Mouse (Mus musculus): Measurements from ENCODE around the gene Map4k3. TPM values are rescaled to one million over a fixed set of nuclear protein-coding genes. Genes with fewer than 3 reads are reported as not detected.

Gene Map4k3
- total and polyA plus RNA-seq, 2 experiments = 5.6 to 23.6 TPM

GRCm38 (mm10) chr17:80635794-80636193 is 92.5 kb downstream of the Map4k3 start:
- Histone ChIP-seq H3K9ac (ENCODE audit: low read depth, low read length) (no peak overlapping the region), H3K27me3 (ENCODE audit: control insufficient read depth, insufficient read depth, low read length) (no peaks in the 10 kb centered on the region), H3K27ac (replicated peaks; ENCODE audit: insufficient read depth, low read depth, low read length) (no peak overlapping the region), H3K4me3 (ENCODE audit: insufficient read depth, low read depth, low read length) (no peak overlapping the region), H3K79me2 (ENCODE audit: control insufficient read depth, insufficient read depth, low read length) (no peaks in the 10 kb centered on the region), H3K36me3 (ENCODE audit: control insufficient read depth, insufficient read depth, low read length) (peaks cover 33% of the 10 kb centered on the region), H3K4me1 (ENCODE audit: control insufficient read depth, insufficient read depth, low read length) (no peaks in the 10 kb centered on the region)
- 77% methylated on average over 1 of the region's 1 CpGs for WGBS
- no peak for DNase-seq (ENCODE audit: extremely low read depth, low read depth, low spot score)
- TF ChIP-seq POLR2A (IDR thresholded peaks at IDR 0.05; ENCODE audit: extremely low read depth, insufficient read depth, low read length) (no peak), CTCF (IDR thresholded peaks at IDR 0.05; ENCODE audit: low read depth, low read length) (no peak)

GRCm38 (mm10) chr17:80632846-80633245 is 95.4 kb downstream of the Map4k3 start:
- 97% methylated on average over 5 of the region's 5 CpGs for WGBS
- DNase-seq (ENCODE audit: extremely low read depth, low read depth, low spot score) = no peak
- Histone ChIP-seq H3K27ac (replicated peaks; ENCODE audit: insufficient read depth, low read depth, low read length) (no peak overlapping the region), H3K36me3 (ENCODE audit: control insufficient read depth, insufficient read depth, low read length) (peaks cover 36% of the 10 kb centered on the region), H3K79me2 (ENCODE audit: control insufficient read depth, insufficient read depth, low read length) (no peaks in the 10 kb centered on the region), H3K4me3 (ENCODE audit: insufficient read depth, low read depth, low read length) (no peak overlapping the region), H3K4me1 (ENCODE audit: control insufficient read depth, insufficient read depth, low read length) (no peaks in the 10 kb centered on the region), H3K27me3 (ENCODE audit: control insufficient read depth, insufficient read depth, low read length) (no peaks in the 10 kb centered on the region), H3K9ac (ENCODE audit: low read depth, low read length) (no peak overlapping the region)
- TF ChIP-seq CTCF (IDR thresholded peaks at IDR 0.05; ENCODE audit: low read depth, low read length) (no peak), POLR2A (IDR thresholded peaks at IDR 0.05; ENCODE audit: extremely low read depth, insufficient read depth, low read length) (no peak)

- Histone ChIP-seq H3K79me2 (ENCODE audit: control insufficient read depth, insufficient read depth, low read length) (no peaks in the 10 kb centered on the region), H3K27me3 (ENCODE audit: control insufficient read depth, insufficient read depth, low read length) (no peaks in the 10 kb centered on the region), H3K27ac (replicated peaks; ENCODE audit: insufficient read depth, low read depth, low read length) (no peak overlapping the region), H3K9ac (ENCODE audit: low read depth, low read length) (no peak overlapping the region), H3K4me3 (ENCODE audit: insufficient read depth, low read depth, low read length) (no peak overlapping the region), H3K36me3 (ENCODE audit: control insufficient read depth, insufficient read depth, low read length) (peaks cover 36% of the 10 kb centered on the region), H3K4me1 (ENCODE audit: control insufficient read depth, insufficient read depth, low read length) (no peaks in the 10 kb centered on the region)
- WGBS = 100% methylated on average over 4 of the region's 4 CpGs
- no peak for TF ChIP-seq CTCF (IDR thresholded peaks at IDR 0.05; ENCODE audit: low read depth, low read length)
- TF ChIP-seq POLR2A (IDR thresholded peaks at IDR 0.05; ENCODE audit: extremely low read depth, insufficient read depth, low read length) = no peak
- no peak for DNase-seq (ENCODE audit: extremely low read depth, low read depth, low spot score)
These were observed 95.9 kb downstream of the Map4k3 start for GRCm38 (mm10) chr17:80632354-80632753.

GRCm38 (mm10) chr17:80631028-80631427 is 97.3 kb downstream of the Map4k3 start:
- TF ChIP-seq POLR2A (IDR thresholded peaks at IDR 0.05; ENCODE audit: extremely low read depth, insufficient read depth, low read length) = no peak
- no peak for TF ChIP-seq CTCF (IDR thresholded peaks at IDR 0.05; ENCODE audit: low read depth, low read length)
- Histone ChIP-seq H3K9ac (ENCODE audit: low read depth, low read length) (no peak overlapping the region), H3K27me3 (ENCODE audit: control insufficient read depth, insufficient read depth, low read length) (no peaks in the 10 kb centered on the region), H3K4me1 (ENCODE audit: control insufficient read depth, insufficient read depth, low read length) (no peaks in the 10 kb centered on the region), H3K27ac (replicated peaks; ENCODE audit: insufficient read depth, low read depth, low read length) (no peak overlapping the region), H3K79me2 (ENCODE audit: control insufficient read depth, insufficient read depth, low read length) (no peaks in the 10 kb centered on the region), H3K4me3 (ENCODE audit: insufficient read depth, low read depth, low read length) (no peak overlapping the region), H3K36me3 (ENCODE audit: control insufficient read depth, insufficient read depth, low read length) (peaks cover 35% of the 10 kb centered on the region)
- WGBS = 94% methylated on average over 3 of the region's 3 CpGs
- no peak for DNase-seq (ENCODE audit: extremely low read depth, low read depth, low spot score)

GRCm38 (mm10) chr17:80624979-80625378 is 103.3 kb downstream of the Map4k3 start:
- Histone ChIP-seq H3K27ac (replicated peaks; ENCODE audit: insufficient read depth, low read depth, low read length) (peak overlapping the region; percentile 51), H3K4me3 (ENCODE audit: insufficient read depth, low read depth, low read length) (no peak overlapping the region), H3K36me3 (ENCODE audit: control insufficient read depth, insufficient read depth, low read length) (peaks cover 12% of the 10 kb centered on the region), H3K9ac (ENCODE audit: low read depth, low read length) (no peak overlapping the region), H3K27me3 (ENCODE audit: control insufficient read depth, insufficient read depth, low read length) (no peaks in the 10 kb centered on the region), H3K79me2 (ENCODE audit: control insufficient read depth, insufficient read depth, low read length) (no peaks in the 10 kb centered on the region), H3K4me1 (ENCODE audit: control insufficient read depth, insufficient read depth, low read length) (peaks cover 8% of the 10 kb centered on the region)
- peak; percentile 83 for DNase-seq (ENCODE audit: extremely low read depth, low read depth, low spot score)
- TF ChIP-seq POLR2A (IDR thresholded peaks at IDR 0.05; ENCODE audit: extremely low read depth, insufficient read depth, low read length) = no peak
- TF ChIP-seq CTCF (IDR thresholded peaks at IDR 0.05; ENCODE audit: low read depth, low read length) = no peak

- no peak overlapping the region for H3K9ac ChIP-seq (ENCODE audit: low read depth, low read length)
- H3K4me3 ChIP-seq (ENCODE audit: insufficient read depth, low read depth, low read length) = no peak overlapping the region
- H3K36me3 ChIP-seq (ENCODE audit: control insufficient read depth, insufficient read depth, low read length) = peaks cover 9% of the 10 kb centered on the region
- 91% methylated on average over 4 of the region's 4 CpGs for WGBS
- DNase-seq (ENCODE audit: extremely low read depth, low read depth, low spot score) = no peak
- H3K27me3 ChIP-seq (ENCODE audit: control insufficient read depth, insufficient read depth, low read length) = no peaks in the 10 kb centered on the region
- peaks cover 8% of the 10 kb centered on the region for H3K4me1 ChIP-seq (ENCODE audit: control insufficient read depth, insufficient read depth, low read length)
- no peak for TF ChIP-seq POLR2A (IDR thresholded peaks at IDR 0.05; ENCODE audit: extremely low read depth, insufficient read depth, low read length)
- no peak for TF ChIP-seq CTCF (IDR thresholded peaks at IDR 0.05; ENCODE audit: low read depth, low read length)
- H3K27ac ChIP-seq (replicated peaks; ENCODE audit: insufficient read depth, low read depth, low read length) = no peak overlapping the region
- H3K79me2 ChIP-seq (ENCODE audit: control insufficient read depth, insufficient read depth, low read length) = no peaks in the 10 kb centered on the region
These were observed 106.6 kb downstream of the Map4k3 start for GRCm38 (mm10) chr17:80621691-80622090.

Measured in liver, adult 2 months (tissue).